Mouse (Mus musculus): ENCODE measurements around the gene Lpxn. TPM values are rescaled to one million over a fixed set of nuclear protein-coding genes. Genes with fewer than 3 reads are reported as not detected.

The Lpxn gene
- polyA plus RNA-seq, 1 experiment from 2014 or later = 0.87 TPM

DNA sequence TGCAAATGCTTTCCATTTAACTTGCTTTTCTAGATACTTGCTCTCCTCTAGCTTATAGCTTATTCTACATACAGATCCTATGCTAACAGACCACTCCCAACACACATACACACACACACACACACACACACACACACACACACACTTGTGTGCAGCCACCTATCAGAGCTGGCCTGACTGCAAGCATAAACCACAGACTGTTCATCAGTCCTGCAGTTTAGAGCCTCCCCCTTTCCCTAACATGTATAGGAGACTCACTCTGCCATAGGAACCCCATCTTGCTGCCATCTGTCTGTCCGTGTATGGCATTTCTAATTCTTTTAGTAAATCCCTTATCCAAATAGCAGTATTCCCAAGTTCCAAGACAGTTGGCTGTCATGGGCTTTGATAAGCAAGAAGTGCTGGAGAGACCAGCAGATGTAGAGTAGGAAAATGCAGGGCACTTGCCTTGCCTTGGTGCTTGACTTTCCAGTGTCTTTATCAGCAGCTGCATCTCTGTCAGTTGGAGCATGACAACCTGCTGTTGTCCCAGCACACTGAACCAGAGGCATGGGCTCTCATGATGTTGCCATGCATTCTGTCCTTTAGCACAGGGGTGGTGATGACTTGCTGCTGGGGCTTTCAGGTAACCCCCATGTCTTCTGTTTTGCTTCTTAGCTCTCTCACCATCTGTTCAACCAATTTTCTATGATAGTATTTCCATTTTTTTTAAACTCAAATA is 16.8 kb downstream of the Lpxn start:
- Histone ChIP-seq H3K4me2 (no peak overlapping the region), H3K36me3 (replicated peaks) (no peaks in the 10 kb centered on the region), H3K4me1 (no peaks in the 10 kb centered on the region), H3K27ac (no peak overlapping the region), H3K27me3 (no peaks in the 10 kb centered on the region), H3K9ac (no peak overlapping the region), H3K9me3 (no peaks in the 10 kb centered on the region), H3K4me3 (replicated peaks) (no peak overlapping the region)
- no peak for ATAC-seq (ENCODE audit: low FRiP score)
- 76% methylated on average over 1 of the region's 1 CpGs for WGBS

DNA sequence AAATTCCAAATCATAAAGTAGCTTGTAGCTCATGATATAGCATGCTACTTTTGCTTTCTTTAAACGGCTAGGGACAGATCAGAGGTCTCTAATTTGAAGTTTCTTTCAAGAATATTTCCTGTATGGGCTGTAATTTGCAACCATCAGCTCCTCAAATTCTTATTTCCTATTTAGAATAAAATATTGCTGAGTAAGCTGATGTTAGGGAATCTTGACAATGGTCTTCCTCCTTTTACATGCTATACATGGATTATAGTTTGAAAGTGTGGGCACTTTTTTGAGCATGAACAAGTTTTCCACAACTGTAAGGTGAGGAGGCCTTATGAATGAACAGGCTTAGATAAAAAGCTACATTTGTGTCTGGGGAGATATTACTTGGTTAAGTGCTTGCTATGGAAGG is 17.9 kb downstream of the Lpxn start:
- no peaks in the 10 kb centered on the region for H3K36me3 ChIP-seq (replicated peaks)
- no peaks in the 10 kb centered on the region for H3K9me3 ChIP-seq
- no peak overlapping the region for H3K9ac ChIP-seq
- WGBS = 88% methylated on average over 1 of the region's 1 CpGs
- no peak overlapping the region for H3K4me2 ChIP-seq
- H3K27me3 ChIP-seq = no peaks in the 10 kb centered on the region
- no peak overlapping the region for H3K4me3 ChIP-seq (replicated peaks)
- no peak for ATAC-seq (ENCODE audit: low FRiP score)
- H3K27ac ChIP-seq = no peak overlapping the region
- no peaks in the 10 kb centered on the region for H3K4me1 ChIP-seq

DNA sequence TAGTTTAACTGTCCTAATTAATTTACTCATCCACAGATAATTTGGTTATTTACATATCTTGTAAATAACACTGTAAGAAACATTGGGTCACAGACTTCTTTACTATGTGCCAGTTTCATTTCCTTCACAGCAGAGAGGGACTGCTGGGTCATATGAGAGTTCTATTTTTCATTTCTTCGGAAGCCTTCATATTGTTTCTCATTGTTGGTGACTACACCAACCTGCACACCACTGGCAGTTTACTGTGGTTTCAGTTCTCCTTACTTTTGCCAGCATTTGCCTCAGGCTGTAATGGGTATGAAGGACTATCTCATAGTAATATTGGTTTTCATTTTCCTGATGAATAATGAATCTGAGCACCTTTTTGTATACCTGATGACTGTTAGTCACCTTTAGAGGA is 22.5 kb downstream of the Lpxn start:
- Histone ChIP-seq H3K27ac (no peak overlapping the region), H3K4me1 (no peaks in the 10 kb centered on the region), H3K4me3 (replicated peaks) (no peak overlapping the region), H3K27me3 (no peaks in the 10 kb centered on the region), H3K9me3 (no peaks in the 10 kb centered on the region), H3K36me3 (replicated peaks) (no peaks in the 10 kb centered on the region), H3K4me2 (no peak overlapping the region), H3K9ac (no peak overlapping the region)
- no peak for ATAC-seq (ENCODE audit: low FRiP score)
- WGBS = 88% methylated on average over 1 of the region's 1 CpGs

DNA sequence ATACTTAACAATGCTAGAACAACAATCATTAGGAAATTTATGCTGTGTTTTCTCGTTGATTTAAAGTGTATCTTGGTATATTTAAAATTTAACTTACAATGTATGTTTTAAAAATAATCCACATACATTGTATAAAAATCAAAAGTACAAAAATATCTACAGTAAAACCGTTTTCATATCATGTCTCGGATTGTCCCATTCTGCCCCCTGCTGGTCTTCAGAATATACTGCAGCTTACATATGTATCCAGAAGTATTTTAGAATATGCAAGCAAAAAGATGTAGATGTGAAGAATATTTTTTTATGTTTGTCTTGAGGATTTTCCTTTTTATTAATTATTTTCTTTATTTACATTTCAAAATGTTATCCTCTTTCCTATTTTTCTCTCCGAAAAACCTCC is 24.4 kb downstream of the Lpxn start:
- Histone ChIP-seq H3K27ac (no peak overlapping the region), H3K9me3 (no peaks in the 10 kb centered on the region), H3K4me3 (replicated peaks) (no peak overlapping the region), H3K9ac (no peak overlapping the region), H3K36me3 (replicated peaks) (no peaks in the 10 kb centered on the region), H3K4me1 (no peaks in the 10 kb centered on the region), H3K4me2 (no peak overlapping the region), H3K27me3 (no peaks in the 10 kb centered on the region)
- no peak for ATAC-seq (ENCODE audit: low FRiP score)
- 36% methylated on average over 4 of the region's 4 CpGs for WGBS

DNA sequence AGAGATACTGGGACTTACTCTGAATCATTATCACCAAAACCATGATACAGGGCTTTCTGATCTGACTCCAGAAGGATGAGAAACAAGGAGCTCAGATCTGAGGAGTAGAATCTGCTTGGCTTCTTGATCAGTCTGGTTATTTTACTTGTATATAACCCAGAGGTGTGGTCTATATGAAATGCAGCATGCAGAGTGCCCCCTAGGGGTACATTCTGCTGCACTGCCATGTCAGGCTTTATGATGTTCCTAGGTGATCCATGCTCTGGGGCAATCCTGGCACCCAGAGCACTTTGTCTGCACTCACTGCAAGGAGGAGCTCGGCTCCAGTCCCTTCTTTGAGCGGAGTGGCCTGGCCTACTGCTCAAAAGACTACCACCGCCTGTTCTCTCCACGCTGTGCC is 28.6 kb downstream of the Lpxn start:
- no peaks in the 10 kb centered on the region for H3K27me3 ChIP-seq
- no peaks in the 10 kb centered on the region for H3K9me3 ChIP-seq
- H3K4me2 ChIP-seq = no peak overlapping the region
- no peak overlapping the region for H3K9ac ChIP-seq
- WGBS = 73% methylated on average over 4 of the region's 4 CpGs
- no peak overlapping the region for H3K4me3 ChIP-seq (replicated peaks)
- no peak overlapping the region for H3K27ac ChIP-seq
- no peaks in the 10 kb centered on the region for H3K4me1 ChIP-seq
- no peak for ATAC-seq (ENCODE audit: low FRiP score)
- no peaks in the 10 kb centered on the region for H3K36me3 ChIP-seq (replicated peaks)

DNA sequence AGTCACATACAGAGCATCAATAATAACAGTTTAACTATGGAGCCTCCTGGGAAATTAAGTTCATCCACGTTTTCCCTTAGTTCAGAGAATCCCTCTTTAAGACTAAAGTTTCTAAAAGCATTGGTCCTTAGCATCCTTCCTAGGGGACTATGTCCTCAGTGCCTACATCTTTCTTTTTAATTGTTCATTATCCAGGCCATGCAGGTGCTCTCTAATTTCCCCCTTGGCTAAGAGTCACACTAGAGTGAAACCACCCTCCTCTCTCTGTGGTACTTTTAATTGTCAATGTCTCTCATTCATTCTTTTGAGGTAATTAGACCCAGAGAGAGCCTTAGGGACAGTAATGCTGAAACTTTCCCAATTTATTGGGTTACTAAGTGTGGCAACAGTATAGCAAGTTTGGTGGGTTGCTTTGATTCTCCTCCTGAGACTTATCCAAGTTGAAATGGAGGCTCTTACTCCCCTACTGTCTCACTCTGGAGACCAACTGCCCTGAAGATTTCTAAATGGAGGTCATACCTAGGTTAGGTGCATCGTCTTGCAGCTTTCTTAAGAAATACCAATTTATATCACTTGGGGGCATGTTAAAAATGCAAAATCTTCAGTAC is 34.9 kb downstream of the Lpxn start:
- H3K4me3 ChIP-seq (replicated peaks) = no peak overlapping the region
- no peak for ATAC-seq (ENCODE audit: low FRiP score)
- H3K36me3 ChIP-seq (replicated peaks) = no peaks in the 10 kb centered on the region

DNA sequence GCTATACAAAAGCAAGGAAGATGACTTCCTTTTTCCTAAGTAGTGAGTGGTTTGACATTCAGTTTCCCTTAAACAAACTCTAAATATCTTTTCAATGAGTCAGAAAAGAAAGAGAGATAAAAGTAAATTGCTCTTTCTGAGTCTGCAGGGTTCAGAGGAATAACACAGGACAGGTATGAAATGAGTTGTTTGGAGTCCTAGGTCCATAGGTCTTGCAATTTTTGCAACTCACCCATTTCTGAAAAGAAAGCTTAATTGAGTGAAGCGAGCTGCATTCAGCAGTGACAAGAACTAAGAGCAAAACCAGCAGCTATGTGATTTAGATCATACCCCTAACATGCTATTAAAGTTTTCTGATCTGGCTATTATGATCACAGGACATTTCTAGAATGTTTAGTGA is 35.6 kb downstream of the Lpxn start:
- H3K27ac ChIP-seq = no peak overlapping the region
- ATAC-seq (ENCODE audit: low FRiP score) = no peak
- H3K4me3 ChIP-seq (replicated peaks) = no peak overlapping the region
- no peak overlapping the region for H3K9ac ChIP-seq
- H3K36me3 ChIP-seq (replicated peaks) = no peaks in the 10 kb centered on the region
- no peaks in the 10 kb centered on the region for H3K27me3 ChIP-seq
- H3K4me1 ChIP-seq = no peaks in the 10 kb centered on the region
- no peaks in the 10 kb centered on the region for H3K9me3 ChIP-seq
- no peak overlapping the region for H3K4me2 ChIP-seq
- 75% methylated on average over 1 of the region's 1 CpGs for WGBS

More for the DNA sequence above, 34.9 kb downstream of the Lpxn start:
- WGBS = 78% methylated on average over 2 of the region's 2 CpGs
- no peaks in the 10 kb centered on the region for H3K9me3 ChIP-seq
- H3K27ac ChIP-seq = no peak overlapping the region
- no peak overlapping the region for H3K4me2 ChIP-seq
- no peaks in the 10 kb centered on the region for H3K4me1 ChIP-seq
- H3K27me3 ChIP-seq = no peaks in the 10 kb centered on the region
- no peak overlapping the region for H3K9ac ChIP-seq

DNA sequence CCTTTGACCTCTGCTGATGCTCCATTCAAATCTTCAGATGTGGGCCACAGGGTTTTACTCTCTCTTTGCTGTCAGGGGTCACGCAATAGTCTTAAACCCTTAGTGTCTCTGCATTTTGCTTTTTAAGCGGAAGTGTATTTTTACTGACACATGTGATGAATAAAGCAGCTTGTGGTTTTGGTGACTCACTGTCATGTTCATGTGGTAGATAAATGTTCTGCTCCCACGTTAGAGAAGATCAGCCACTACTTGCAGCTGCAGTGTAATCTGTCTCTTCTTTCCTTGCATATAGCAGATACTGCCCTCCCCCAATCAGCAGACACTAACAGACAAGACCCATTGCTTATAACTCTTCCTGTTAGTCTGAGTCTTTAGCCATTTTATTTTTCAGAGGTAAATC is 37.6 kb downstream of the Lpxn start:
- Histone ChIP-seq H3K4me1 (no peaks in the 10 kb centered on the region), H3K4me3 (replicated peaks) (no peak overlapping the region), H3K9ac (no peak overlapping the region), H3K4me2 (no peak overlapping the region), H3K27me3 (no peaks in the 10 kb centered on the region), H3K9me3 (no peaks in the 10 kb centered on the region), H3K36me3 (replicated peaks) (no peaks in the 10 kb centered on the region), H3K27ac (no peak overlapping the region)
- 88% methylated on average over 3 of the region's 3 CpGs for WGBS
- no peak for ATAC-seq (ENCODE audit: low FRiP score)

DNA sequence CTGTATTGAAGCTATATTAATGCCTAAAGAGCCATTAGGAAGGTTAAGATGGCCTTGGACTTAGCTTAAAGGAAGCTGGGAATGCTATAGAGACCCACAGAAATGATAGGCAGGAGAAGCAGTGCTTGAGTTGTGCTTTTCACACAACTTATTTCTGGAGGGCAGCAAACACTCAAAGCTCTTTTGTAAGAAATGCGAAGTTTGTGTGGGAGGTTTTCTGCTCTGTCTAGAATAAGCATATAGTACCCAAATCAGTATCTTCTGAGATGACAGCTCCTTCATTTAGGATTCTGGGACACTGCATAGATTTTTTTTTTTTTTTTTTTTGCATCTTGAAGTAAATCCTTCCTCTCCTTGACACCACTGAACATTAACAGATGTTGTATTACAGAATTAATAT is 42.5 kb downstream of the Lpxn start:
- Histone ChIP-seq H3K4me2 (no peak overlapping the region), H3K4me1 (no peaks in the 10 kb centered on the region), H3K27me3 (no peaks in the 10 kb centered on the region), H3K27ac (no peak overlapping the region), H3K36me3 (replicated peaks) (no peaks in the 10 kb centered on the region), H3K4me3 (replicated peaks) (no peak overlapping the region), H3K9me3 (no peaks in the 10 kb centered on the region), H3K9ac (no peak overlapping the region)
- WGBS = 88% methylated on average over 1 of the region's 1 CpGs
- no peak for ATAC-seq (ENCODE audit: low FRiP score)

DNA sequence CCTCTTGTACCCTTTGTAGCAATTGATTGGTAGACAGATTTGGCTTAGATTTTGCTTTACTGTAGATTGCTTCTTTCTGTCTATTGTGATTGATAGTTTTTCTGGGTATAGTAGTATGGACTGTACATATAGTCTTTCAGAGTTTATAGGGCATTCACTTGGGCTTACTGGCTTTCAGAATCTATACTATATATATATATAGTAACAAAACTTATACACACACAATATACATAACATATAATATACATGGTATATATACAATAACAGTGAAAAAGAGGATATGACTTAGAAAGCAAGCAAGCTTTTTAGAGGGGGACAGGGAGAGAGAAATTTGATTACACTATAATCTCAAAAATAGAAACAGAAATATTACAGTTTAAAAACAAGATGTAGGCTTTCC is 50.4 kb downstream of the Lpxn start, which contains the start of gene Gm5244:
Gene Gm5244 (plus strand): TSS at position 301 of the 400 bp plus-strand sequence.
- no peak within 1 kb of the TSS for H3K27ac ChIP-seq
- ATAC-seq (ENCODE audit: low FRiP score) = no peak

DNA sequence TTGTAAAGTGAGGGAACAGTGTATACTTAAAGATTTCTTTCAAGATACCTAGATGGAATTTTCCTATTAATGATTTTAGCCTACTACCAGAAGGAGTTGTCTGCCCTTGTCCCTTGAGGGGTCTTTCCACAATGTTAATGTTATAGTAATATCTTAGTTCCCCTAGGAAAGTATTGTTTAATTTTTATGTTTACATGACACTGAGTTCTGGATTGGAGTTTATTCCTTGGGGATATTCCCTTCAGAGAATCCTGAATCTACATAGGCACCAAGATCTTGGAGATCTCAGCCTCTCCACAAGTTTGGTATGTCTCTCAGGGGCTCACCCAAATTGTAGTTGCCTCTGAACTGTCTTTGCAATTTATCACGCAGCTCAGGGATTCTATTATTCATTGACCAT is 61.0 kb downstream of the Lpxn start, which contains the start of gene Olfr1444:
Gene Olfr1444 (plus strand): TSS at position 301 of the 400 bp plus-strand sequence.
- Histone ChIP-seq H3K27ac (no peak within 1 kb of the TSS), H3K4me2 (no peak within 1 kb of the TSS), H3K4me3 (replicated peaks) (no peak within 1 kb of the TSS), H3K4me1 (no peaks in the 10 kb centered on the region), H3K9me3 (no peaks in the 10 kb centered on the region; the same call in 1 of the 2 replicates), H3K9ac (no peak within 1 kb of the TSS), H3K36me3 (replicated peaks) (no peaks in the 10 kb centered on the region), H3K27me3 (no peaks in the 10 kb centered on the region)
- no peak for ATAC-seq (ENCODE audit: low FRiP score)
- WGBS = 49% methylated on average over 1 of the region's 1 CpGs

More for the DNA sequence above, 50.4 kb downstream of the Lpxn start, which contains the start of gene Gm5244:
- H3K4me1 ChIP-seq = no peaks in the 10 kb centered on the region
- H3K9ac ChIP-seq = no peak within 1 kb of the TSS
- no peaks in the 10 kb centered on the region for H3K27me3 ChIP-seq
- H3K9me3 ChIP-seq = 0 out of 2 replicates have a peak, but pooled peaks cover 3% of the 10 kb centered on the region
- H3K36me3 ChIP-seq (replicated peaks) = no peaks in the 10 kb centered on the region
- H3K4me3 ChIP-seq (replicated peaks) = no peak within 1 kb of the TSS
- H3K4me2 ChIP-seq = no peak within 1 kb of the TSS
